Mouse (Mus musculus) forebrain, postnatal 0 days (tissue): Measurements from ENCODE around the gene Smg8. TPM values are rescaled to one million over a fixed set of nuclear protein-coding genes. Genes with fewer than 3 reads are reported as not detected.

Experiments
- ATAC-seq: fragments of 200-750 bp; cut with Nextera tagmentation; 2 replicates; pipeline ENCODE4 v1.8.0; 2017; ENCODE audit warnings: mild to moderate bottlenecking, moderate library complexity
- DNase-seq: peaks from one replicate; pipeline ENCODE4 v3.0.0-alpha.2; 2015
- H3K27ac ChIP-seq: fragments of 300-500 bp; sonication (generic); 2 replicates; pipeline ENCODE4 v1.5.1; 2014; ENCODE audit warnings: low read depth, mild to moderate bottlenecking, antibody characterized with exemption, low read length, moderate library complexity, mixed read lengths
- H3K27me3 ChIP-seq: fragments of 300-500 bp; sonication (generic); 2 replicates; pipeline ENCODE4 v1.6.1; 2014; ENCODE audit warnings: mild to moderate bottlenecking, low read length, mixed read lengths; ENCODE audit not compliant: insufficient read depth
- H3K36me3 ChIP-seq: fragments of 300-500 bp; sonication (generic); 2 replicates; pipeline ENCODE4 v1.6.1; 2014; ENCODE audit warnings: mild to moderate bottlenecking, moderate library complexity; ENCODE audit not compliant: insufficient read depth
- H3K4me1 ChIP-seq: fragments of 300-500 bp; sonication (generic); 2 replicates; pipeline ENCODE4 v1.6.1; 2014; ENCODE audit warnings: antibody characterized with exemption; ENCODE audit not compliant: insufficient read depth
- H3K4me2 ChIP-seq: fragments of 300-500 bp; sonication (generic); 2 replicates; pipeline ENCODE4 v1.6.1; 2014; ENCODE audit warnings: low read depth, mild to moderate bottlenecking, moderate library complexity
- H3K4me3 ChIP-seq: fragments of 300-500 bp; sonication (generic); 2 replicates; pipeline ENCODE4 v1.5.1; 2014; ENCODE audit warnings: low read depth, low read length, mixed read lengths
- H3K9ac ChIP-seq: fragments of 300-500 bp; sonication (generic); 2 replicates; pipeline ENCODE4 v1.6.1; 2014; ENCODE audit warnings: mild to moderate bottlenecking
- H3K9me3 ChIP-seq: fragments of 300-500 bp; sonication (generic); 2 replicates; pipeline ENCODE4 v1.6.1; 2016; ENCODE audit warnings: low read length
- CTCF ChIP-seq: sonication (generic); IDR thresholded peaks from 2 replicates; pipeline ENCODE4 v1.5.1; 2016; ENCODE audit warnings: antibody characterized with exemption, control low read depth, low read depth
- WGBS: fragments of 180-500 bp; shearing (Covaris S2); extraction: QIAGEN DNeasy Blood & Tissue Kit; methylation state at CpG from one replicate; pipeline ENCODE4 v1.1.7; 2014; 5-methylcytosine and 5-hydroxymethylcytosine counted together
- polyA plus RNA-seq: library from polyadenylated mRNA; unstranded; fragments of >200 nt; fragmentation: Nextera tagmentation; extraction: Ambion mirVana; gene quantifications from 2 replicates; pipeline ENCODE4 v1.2.1, GENCODE M21; 2015
- total RNA-seq: library from RNA; depleted of rRNA; stranded (reverse); fragments of >200 nt; gene quantifications from 2 replicates; pipeline ENCODE4 v1.2.3, GENCODE M21; 2014

Gene Smg8
- total and polyA plus RNA-seq, 2 experiments from 2014 or later = 16.2 to 30.2 TPM

DNA sequence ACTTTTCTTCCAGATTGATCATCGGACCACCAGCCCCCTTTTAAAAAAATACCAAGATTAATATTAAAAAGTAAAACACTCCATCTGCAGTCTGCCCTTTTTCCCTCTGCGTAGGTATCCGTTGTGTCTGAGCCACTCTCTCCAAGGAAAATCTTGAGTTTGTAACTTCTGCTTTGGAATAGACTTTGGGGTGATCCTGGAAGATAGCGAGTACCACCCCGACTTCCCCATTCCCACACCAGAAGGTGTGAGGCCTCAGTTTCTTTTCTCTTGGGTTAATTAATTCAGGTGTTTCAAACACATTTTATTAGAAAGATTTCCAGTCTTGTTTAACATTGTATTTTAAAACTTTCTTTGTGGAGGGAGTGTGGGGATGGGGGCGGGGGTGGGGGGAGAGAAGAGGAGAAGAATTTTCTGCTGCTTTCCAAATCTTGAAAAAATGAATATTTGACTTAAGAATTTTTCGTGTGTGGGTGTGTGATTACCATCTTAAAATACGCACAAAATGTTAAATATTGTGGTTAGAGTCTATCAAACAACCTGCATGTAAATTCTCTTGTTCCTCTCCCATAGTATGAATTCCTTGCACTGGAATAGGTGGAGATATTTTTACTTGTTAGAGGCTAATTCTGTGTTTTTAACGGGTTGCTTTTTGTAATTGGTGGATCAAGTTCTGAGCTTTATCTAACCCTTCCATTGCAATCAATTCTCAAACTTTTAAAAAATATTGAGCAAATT, 23.8 kb upstream of the Smg8 start:
- peak overlapping the region; percentile 93 for H3K27ac ChIP-seq
- no peak for TF ChIP-seq CTCF
- H3K9me3 ChIP-seq = no peaks in the 10 kb centered on the region
- no peaks in the 10 kb centered on the region for H3K27me3 ChIP-seq
- peak overlapping the region; percentile 70 for H3K4me3 ChIP-seq
- H3K4me2 ChIP-seq = peak overlapping the region; percentile 66
- no peak for DNase-seq
- no peak for ATAC-seq
- peaks cover 6% of the 10 kb centered on the region; the same call in 1 of the 2 replicates for H3K36me3 ChIP-seq
- 0 out of 2 replicates have a peak, but pooled peaks cover 4% of the 10 kb centered on the region for H3K4me1 ChIP-seq
- H3K9ac ChIP-seq = peak overlapping the region; percentile 81
- WGBS = 3% methylated on average over 9 of the region's 9 CpGs

DNA sequence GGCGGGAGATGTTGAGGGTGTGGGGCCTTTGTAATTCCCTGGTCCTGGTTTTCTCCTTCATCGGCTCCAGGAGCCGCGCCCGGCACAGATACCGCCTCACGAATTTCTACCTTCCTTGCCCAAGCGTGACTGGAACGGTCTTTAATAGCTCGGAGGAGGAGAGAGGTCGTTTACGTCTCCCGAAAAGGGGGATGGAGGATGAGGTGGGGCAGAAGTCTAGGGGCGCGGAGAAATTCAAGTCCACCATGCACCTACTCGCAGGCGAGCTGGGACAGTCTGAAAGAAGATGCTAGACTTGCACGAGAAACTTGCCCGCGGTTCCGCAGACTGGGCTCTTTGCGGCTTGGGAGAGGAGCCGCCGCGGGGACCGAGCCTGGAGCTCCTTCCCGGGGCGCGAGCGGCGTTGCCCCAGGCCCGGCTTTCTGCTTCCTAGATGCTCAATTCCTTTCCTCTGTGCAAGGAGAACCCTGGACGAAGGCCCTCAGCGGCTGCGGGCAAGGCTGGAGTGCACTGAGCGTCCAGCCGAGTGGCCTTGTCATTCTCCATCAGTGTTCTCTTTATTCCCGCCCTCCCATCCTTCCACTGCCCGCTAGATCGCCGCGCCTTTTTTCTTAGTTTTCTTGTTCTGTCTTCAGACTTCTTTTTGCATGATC, 23.1 kb upstream of the Smg8 start:
- ATAC-seq (no peak), DNase-seq (no peak)
- TF ChIP-seq CTCF = no peak
- H3K4me2 ChIP-seq = peak overlapping the region; percentile 66
- H3K9me3 ChIP-seq = no peaks in the 10 kb centered on the region
- WGBS = under 1% methylated on average over 42 of the region's 42 CpGs
- peak overlapping the region; percentile 93 for H3K27ac ChIP-seq
- peak overlapping the region; percentile 70 for H3K4me3 ChIP-seq
- 0 out of 2 replicates have a peak, but pooled peaks cover under 1% of the 10 kb centered on the region for H3K36me3 ChIP-seq
- 0 out of 2 replicates have a peak, but pooled peaks cover 4% of the 10 kb centered on the region for H3K4me1 ChIP-seq
- H3K27me3 ChIP-seq = no peaks in the 10 kb centered on the region
- peak overlapping the region; percentile 81 for H3K9ac ChIP-seq

DNA sequence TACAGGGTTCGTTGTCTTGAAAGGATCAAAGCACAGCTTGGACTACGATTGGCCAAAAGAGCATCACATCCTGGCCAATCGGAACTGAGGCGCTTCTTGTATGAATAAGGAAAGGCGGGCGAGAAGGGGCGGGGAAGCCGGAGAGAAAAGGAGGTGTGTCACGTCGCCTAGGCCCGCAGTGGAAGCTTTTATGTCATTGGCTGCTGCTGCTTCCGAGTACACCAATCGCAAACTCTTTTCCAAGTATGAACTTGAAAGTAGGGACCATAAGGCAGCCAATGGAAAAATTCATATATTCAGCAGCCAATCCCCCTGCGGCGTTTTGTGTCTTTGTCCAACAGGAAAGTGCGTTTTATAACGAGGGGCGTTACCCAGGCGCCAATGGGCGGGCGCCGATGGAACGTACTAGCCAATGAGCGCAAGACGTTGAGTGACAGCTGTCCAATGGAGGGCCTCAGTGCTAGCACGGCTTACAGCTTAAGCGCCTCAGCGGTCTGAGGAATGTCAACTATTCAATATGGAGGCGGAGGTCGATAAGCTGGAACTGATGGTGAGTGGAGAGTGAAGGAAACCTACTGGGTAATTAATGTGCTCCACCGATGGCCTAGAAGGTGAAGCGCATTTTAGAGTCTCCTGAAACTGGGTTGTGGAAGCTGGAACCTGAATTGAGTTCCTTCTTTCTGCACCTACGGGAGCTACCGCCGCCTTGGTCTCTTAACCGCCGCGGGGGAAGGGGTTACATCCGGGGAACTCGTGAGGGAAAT, 22.4 kb upstream of the Smg8 start, which contains the start of gene Ska2:
Ska2 (plus strand) TSS at position 480 of the 764 bp plus-strand sequence.
- Histone ChIP-seq H3K36me3 (no peaks in the 10 kb centered on the region), H3K4me1 (0 out of 2 replicates have a peak, but pooled peaks cover 4% of the 10 kb centered on the region), H3K9me3 (no peaks in the 10 kb centered on the region), H3K4me3 (peak within 1 kb of the TSS; percentile 70), H3K27ac (peak within 1 kb of the TSS; percentile 93), H3K27me3 (no peaks in the 10 kb centered on the region), H3K4me2 (peak within 1 kb of the TSS; percentile 66), H3K9ac (peak within 1 kb of the TSS; percentile 81)
- peak; percentile 98 for ATAC-seq
- 1% methylated on average over 40 of the region's 40 CpGs for WGBS
- peak; percentile 100 for DNase-seq
- TF ChIP-seq CTCF = no peak

DNA sequence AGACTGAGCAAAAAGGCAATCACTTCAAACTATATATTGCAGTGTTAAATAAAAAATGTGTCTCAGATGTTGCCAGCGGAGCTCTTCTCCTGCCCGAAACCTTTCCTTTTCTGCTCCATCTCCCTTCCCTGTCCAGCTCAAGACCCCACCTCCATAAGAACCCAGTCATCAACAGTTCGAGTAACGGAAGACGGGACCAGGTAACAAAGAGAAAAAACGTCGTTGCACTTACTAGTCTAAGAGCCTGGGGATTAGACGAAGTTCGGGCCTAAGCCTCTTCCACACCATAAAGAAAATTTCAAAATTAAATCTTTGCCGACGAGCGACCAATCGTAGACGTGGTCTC, 21.8 kb upstream of the Smg8 start, which contains the start of gene Prr11:
Prr11 (minus strand) TSS at position 300 of the 346 bp plus-strand sequence.
- no peak for TF ChIP-seq CTCF
- WGBS = under 1% methylated on average over 14 of the region's 14 CpGs

DNA sequence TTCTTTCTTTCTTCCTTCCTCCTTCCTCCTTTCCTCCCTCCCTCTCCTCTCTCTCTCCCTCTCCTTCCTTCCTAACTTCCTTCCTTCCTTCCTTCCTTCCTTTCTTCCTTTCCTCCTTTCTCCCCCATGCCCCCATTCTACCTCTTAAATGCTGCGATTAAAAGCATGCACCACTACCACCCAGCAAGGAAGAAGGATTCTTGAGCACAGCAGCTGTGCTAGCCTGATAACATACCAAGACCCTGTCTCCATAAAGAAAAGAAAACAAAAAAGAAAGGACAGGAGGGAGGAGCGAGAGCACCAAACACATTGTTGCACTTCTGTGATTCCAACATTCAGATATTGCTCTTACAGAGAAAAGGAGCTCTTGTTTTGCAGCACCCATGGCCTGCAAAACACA, 568 bp upstream of the Smg8 start:
- peaks cover 5% of the 10 kb centered on the region for H3K36me3 ChIP-seq
- H3K27ac ChIP-seq = no peak overlapping the region
- peak overlapping the region; percentile 72 for H3K4me2 ChIP-seq
- H3K27me3 ChIP-seq = no peaks in the 10 kb centered on the region
- H3K4me3 ChIP-seq = peak overlapping the region; percentile 71
- ATAC-seq = no peak
- WGBS = 61% methylated on average over 2 of the region's 2 CpGs
- DNase-seq = no peak
- peaks cover 12% of the 10 kb centered on the region for H3K4me1 ChIP-seq
- no peaks in the 10 kb centered on the region for H3K9me3 ChIP-seq
- no peak for TF ChIP-seq CTCF
- H3K9ac ChIP-seq = peak overlapping the region; percentile 63

More for the DNA sequence above, 21.8 kb upstream of the Smg8 start, which contains the start of gene Prr11:
- Histone ChIP-seq H3K27me3 (no peaks in the 10 kb centered on the region), H3K9ac (peak within 1 kb of the TSS; percentile 81), H3K36me3 (no peaks in the 10 kb centered on the region), H3K27ac (peak within 1 kb of the TSS; percentile 93), H3K9me3 (no peaks in the 10 kb centered on the region), H3K4me1 (0 out of 2 replicates have a peak, but pooled peaks cover 4% of the 10 kb centered on the region), H3K4me3 (peak within 1 kb of the TSS; percentile 70), H3K4me2 (peak within 1 kb of the TSS; percentile 66)
- no peak for DNase-seq
- no peak for ATAC-seq

DNA sequence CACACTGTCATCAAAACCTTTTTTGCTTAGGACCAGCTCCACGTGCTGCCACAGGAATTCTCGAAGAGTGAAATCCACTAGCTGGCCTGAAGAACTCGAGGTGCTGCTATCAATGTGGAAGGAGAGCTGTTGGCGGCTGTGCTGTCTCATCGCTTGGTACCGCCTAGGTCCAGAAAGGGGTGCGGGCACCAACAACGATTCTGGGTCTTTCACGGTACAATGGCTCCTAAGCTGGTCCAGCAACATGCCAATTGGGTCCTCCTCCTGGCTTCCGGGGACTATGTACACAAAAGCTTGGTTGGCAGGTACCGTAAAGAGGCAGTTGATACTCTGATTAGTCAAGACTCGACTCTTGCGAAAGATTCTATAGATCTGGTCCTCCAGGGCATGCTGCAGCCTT, 1.1 kb downstream of the Smg8 start:
- peaks cover 12% of the 10 kb centered on the region for H3K4me1 ChIP-seq
- H3K27me3 ChIP-seq = no peaks in the 10 kb centered on the region
- H3K9me3 ChIP-seq = no peaks in the 10 kb centered on the region
- peak overlapping the region; percentile 72 for H3K4me2 ChIP-seq
- peak overlapping the region; percentile 71 for H3K4me3 ChIP-seq
- no peak overlapping the region for H3K9ac ChIP-seq
- ATAC-seq (no peak), DNase-seq (no peak)
- no peak overlapping the region for H3K27ac ChIP-seq
- H3K36me3 ChIP-seq = peaks cover 20% of the 10 kb centered on the region
- WGBS = 89% methylated on average over 13 of the region's 13 CpGs
- no peak for TF ChIP-seq CTCF
